Mouse (Mus musculus) spleen, postnatal 10 days (tissue): ENCODE measurements around the gene Apln.

Experiments
- DNase-seq, 2 experiments: peaks; one replicate each; pipeline ENCODE4 v3.0.0; 2021 to 2022; ENCODE audit warnings: low spot score in 2 of 2

Gene Apln

DNA sequence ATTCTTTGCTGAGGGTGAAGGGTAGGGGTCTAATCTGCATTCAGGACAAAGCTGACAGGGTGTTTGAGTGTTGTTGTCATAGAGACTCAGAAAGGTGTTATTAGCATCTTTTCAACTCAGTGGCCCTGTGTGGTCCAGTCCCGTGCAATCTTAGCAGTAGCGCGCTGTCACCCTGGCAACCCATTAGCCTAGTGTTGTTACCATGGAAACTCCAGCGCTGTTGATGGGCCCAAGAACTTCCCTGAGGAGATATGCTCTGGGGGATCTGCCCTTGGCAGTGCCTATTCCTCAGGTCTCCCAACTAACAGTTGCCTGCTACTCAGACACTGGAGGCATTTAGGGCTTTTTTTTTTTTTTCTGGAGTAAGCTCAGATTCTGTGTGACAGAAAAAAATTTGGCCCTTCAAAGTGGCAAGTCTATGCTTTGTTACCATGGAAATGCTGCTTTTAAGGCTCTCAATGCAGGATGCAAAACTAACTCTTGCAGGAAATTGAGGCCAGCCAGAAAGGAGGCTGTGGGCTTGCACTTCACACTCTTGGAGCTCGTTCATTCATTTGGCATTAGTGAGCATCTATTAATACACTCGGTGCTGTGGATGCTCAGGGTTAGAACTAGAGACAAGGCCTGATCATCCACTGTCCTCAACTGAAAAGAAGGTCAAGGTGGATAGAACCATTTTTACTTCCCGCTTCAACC, 17.6 kb downstream of the Apln start:
- DNase-seq: no peak

DNA sequence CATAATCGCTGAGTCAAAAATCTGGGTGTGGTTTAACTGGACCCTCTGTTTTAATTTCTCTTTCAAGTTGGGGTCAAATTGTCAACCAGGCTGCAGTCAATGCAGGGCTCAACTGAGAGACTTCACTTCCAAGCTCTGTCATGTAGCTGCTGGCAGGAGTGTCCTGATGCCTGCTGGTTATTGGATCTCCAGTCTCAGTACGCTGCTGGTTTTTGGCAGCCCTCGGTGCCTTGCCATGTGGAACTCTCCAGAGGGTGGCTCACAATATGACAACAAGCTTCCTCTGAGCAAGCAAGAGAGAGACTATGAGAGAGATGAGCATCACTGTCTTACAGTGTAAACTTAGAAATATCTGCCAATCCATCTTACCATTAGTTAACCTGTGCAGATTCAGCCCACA, 23.0 kb downstream of the Apln start:
- DNase-seq: no peak

DNA sequence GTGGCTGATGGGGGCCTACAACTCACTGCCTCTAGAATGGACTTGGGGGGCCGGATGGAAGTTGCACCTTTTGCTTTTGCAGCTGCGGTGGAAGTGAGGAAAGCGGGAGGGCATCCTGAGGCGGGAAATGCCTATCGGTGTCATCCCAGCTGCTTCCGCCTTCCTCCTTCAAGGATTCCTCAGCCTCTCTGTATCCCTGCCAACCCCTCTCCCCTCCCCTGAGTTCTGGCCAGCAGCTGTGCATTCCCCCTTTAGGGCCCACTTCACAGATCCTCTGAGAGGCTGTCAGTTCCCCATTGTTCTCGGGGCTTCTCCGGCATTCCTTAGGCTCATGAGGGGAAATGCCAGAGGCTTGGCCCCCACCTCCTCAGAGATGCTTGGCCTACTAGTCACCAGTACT, 28.6 kb downstream of the Apln start:
- no peak for DNase-seq

DNA sequence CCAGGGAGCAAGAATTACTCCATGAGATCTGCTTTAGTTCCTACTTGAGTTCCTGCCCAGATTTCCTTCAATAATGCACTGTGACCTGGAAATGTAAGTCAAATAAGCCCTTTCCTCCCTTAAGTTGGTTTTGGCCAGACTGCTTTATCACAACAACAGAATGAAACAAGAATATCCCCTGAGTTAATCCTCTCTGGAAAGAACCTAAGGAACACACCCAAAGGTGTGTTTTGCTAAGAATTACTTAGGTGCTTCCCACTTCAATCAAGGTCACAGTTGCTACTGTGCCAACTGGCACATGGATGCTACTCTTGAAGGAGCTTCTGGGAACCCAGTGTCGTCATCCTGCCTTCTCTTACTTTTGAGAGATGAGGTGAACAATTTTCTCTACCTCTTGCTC, 29.9 kb downstream of the Apln start:
- no peak for DNase-seq

DNA sequence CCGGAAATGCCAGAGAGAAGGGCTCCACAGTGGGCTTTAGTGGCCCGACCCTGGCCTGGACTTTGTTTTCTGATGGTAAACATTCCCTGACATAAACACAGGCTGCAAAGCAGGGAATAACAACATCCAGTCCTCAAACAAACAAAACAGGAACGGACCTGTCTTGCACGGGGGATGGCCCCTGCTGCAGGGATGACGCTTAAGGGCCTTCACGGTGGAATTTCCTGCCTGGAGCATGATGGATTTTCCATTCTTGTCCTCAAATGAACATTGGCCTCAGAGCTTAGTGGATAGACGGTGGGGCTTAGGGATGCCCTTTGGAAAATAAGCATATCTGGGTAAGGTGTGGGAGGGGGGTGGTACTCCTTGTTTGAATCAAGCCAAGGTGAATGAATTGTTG, 33.5 kb downstream of the Apln start:
- DNase-seq: no peak

DNA sequence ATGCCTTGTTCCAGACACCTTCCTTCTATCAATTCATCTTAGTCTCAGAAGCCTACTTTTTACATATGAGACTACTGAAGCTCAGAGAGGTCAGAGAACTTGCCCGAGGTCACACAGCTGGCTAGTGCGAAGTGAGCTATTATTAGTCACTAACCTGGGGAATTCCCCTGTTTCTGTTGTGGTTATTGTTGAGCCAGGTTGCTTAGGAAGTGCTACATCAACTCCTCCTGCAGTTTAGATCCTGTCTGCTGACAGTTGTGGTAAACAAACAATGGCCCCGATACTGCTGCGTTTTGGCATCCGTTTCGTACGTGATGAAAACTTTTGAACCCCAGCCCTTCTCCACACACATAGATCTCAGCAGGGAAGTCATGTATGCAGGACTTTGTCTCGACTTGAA, 36.2 kb downstream of the Apln start:
- DNase-seq: no peak

DNA sequence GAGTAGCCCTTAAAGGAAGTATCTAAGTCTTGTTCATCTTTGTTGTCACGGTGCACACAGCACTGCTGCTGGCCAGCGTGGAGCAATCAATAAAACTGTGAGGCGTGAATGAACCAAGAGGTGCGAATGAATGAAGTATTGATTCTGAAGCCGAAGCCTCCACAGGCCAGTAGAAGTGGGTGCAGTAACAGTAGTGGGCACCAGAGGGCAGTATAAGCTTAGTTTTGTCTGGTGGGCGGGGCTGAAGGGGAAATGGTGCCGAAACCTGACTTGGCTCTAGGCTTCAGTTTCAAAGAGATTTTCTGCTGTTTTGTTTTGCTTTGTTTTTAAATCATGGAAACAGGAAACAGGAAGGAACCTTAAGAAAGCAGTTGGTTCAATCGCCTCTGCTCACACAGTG, 42.0 kb downstream of the Apln start:
- DNase-seq: peak; percentile 69 to 79

DNA sequence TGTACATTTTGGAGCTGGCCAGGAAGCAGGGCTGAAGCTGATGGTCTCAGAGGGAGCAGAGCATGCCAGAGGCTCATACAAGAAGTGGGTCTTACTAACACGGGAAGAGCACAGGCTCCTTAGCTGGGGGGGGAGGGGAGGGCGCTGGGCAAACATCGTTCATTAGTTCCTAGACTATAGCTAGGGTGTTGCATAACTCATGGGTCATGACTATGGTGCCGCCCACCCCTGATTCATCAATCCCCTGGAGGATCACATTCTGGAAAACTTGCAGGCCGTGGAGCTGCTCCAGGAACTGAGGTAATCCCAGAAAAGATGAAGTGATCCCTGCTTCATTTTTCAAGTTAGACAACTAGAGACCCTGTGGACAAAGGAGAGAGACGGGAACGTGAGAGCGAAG, 46.6 kb downstream of the Apln start:
- no peak for DNase-seq

DNA sequence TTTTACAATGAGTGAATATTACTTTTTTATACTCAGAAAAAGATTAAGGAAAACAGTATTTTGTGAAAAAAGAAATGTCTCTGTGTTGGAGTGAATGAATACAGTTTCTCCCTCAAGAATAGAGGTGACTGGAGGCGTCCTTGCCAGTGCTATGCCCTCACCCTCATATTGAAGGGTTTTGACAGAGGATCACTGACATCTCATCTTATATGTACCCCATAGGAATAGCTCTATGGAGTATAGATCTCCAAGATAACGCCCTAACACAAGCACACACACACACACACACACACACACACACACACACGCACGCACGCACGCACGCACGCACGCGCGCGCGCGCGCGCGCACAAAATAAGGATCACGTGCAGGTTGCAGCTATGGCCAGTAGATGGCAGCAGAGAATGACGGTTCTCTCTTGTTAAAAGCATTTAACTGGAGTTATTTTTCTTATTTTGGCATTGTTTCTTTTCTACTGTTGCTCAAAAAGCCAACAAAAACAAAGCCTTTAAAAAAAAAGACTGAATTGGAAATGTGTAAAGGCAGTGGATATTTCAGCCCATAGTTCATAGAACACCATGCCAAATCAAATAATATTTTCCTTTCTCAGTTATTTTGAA, 49.5 kb downstream of the Apln start:
- DNase-seq: peak in 1 of 2 experiments; percentile 58

DNA sequence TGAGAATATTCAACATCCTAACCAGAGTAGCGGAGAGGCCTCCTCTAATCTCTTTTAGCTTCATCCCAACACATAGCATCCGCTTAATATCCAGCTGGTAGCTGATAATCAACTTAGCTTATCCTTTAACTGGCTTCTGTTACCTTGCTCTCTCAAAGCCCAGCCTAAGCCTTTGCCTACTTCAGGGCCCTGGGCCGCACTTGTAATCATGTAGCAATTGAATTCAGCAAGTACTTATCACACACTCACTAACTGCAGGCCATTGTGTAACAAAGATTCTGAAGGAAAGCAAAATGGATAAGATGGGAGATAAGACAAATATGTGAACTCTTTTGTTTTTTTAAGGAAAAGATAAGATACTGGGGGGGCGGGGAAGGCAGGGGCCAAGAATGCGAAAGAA, 57.6 kb downstream of the Apln start:
- no peak for DNase-seq

DNA sequence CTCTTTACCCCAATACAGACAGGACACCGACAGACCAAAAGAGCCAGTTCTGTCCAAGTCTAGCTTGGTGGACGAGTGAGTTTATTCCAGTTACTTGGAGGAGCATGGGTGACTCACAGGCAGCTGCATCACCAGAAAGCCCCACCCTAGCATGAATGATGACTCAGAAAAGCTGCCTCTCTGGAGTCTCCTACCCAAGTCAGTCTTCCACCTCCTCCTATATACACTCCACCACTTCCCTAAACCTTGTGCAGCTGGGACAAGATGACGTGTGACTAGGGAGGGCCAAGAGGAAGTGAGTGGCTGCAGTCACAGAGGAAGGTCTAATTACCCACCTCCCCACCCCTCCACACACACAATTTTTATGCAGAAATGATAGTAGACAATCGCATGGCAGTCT, 58.1 kb downstream of the Apln start:
- no peak for DNase-seq
